Mouse (Mus musculus) ovary, postnatal 36 days (tissue): ENCODE results near the gene Lhx2.

ENCODE experiments used
- DNase-seq: peaks from one replicate; pipeline ENCODE4 v3.0.0; 2022; ENCODE audit warnings: low spot score, mixed read lengths

The Lhx2 gene

GRCm38 (mm10) chr2:38410227-38410626 lies 71.1 kb downstream of the Lhx2 start:
- DNase-seq: no peak

GRCm38 (mm10) chr2:38412599-38413177 lies 73.6 kb downstream of the Lhx2 start:
- DNase-seq: no peak

- peak; percentile 45 for DNase-seq
These were observed 78.9 kb downstream of the Lhx2 start for GRCm38 (mm10) chr2:38417970-38418369.
